Mouse (Mus musculus): ENCODE data around the gene Serpina3m.

GRCm38 (mm10) chr12:104305991-104306390, 32.3 kb upstream of the Serpina3m start:
- no peak for TF ChIP-seq CHD2 (IDR thresholded peaks at IDR 0.05; ENCODE audit: low read depth, low read length)
- TF ChIP-seq ZNF384 (IDR thresholded peaks at IDR 0.05; ENCODE audit: low read depth, low read length) = no peak
- TF ChIP-seq MAFK (IDR thresholded peaks at IDR 0.05; ENCODE audit: insufficient read depth, low read depth, low read length) = no peak
- TF ChIP-seq ZC3H11A (IDR thresholded peaks at IDR 0.05; ENCODE audit: borderline replicate concordance, low read depth, low read length) = no peak

Data from ES-E14 (cell line).